Mouse (Mus musculus) spleen, embryonic (tissue): ENCODE data around the gene Zdhhc24.
"Not testable (repeated sequence)": the region's sequence is repeated elsewhere in the genome, so short reads cannot be mapped to it uniquely, and the experiment has no call there.

Experiments used
- CTCF ChIA-PET: fragments of 350-600 bp; sonication (Branson Sonifier 250); formaldehyde crosslinking; loops from one replicate; lab custom pipeline; 2022; lab: Charles Lee

Gene Zdhhc24

GRCm38 (mm10) chr19:4878405-4879323 lies at the start of gene Zdhhc24:
Gene Zdhhc24 (plus strand): TSS chr19:4878668.
- CTCF ChIA-PET = interaction anchor here (0.5 kb wide), 2 partner anchors 376 to 549 kb away, joined by 3 to 8 read pairs; no protein-coding TSS in a partner anchor

GRCm38 (mm10) chr19:4829156-4829555 lies 49.3 kb upstream of the Zdhhc24 start:
- CTCF ChIA-PET = no interaction called here

DNA sequence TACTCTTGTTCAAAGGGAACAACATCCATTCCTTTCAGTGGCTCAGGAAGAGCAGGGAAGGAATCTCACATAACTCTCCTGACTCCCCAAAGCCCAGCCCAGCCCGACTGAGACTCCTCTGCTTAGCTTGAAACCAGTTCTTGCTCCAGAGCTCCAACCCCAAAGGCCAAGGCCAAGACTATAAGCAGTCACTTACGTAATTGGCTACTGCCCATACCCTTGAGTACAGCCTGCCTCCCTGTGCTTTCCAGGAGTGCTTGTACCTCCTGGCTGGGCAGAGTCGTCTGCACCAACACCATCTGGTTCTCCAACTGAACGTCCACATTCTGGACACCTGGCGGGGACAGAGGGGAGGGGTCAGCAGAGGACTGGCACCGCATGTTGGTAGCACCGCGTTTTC lies 44.5 kb upstream of the Zdhhc24 start:
- CTCF ChIA-PET = interaction anchor here (0.6 kb wide), 1 partner anchor 89 kb away, joined by 13 read pairs; no protein-coding TSS in a partner anchor

GRCm38 (mm10) chr19:4836096-4836495 lies 42.4 kb upstream of the Zdhhc24 start:
- CTCF ChIA-PET = interaction anchor here (1.0 kb wide), 1 partner anchor 9 kb away, joined by 3 read pairs; no protein-coding TSS in a partner anchor

- CTCF ChIA-PET = no interaction called here
Observed at GRCm38 (mm10) chr19:4837049-4837448, 41.4 kb upstream of the Zdhhc24 start.

DNA sequence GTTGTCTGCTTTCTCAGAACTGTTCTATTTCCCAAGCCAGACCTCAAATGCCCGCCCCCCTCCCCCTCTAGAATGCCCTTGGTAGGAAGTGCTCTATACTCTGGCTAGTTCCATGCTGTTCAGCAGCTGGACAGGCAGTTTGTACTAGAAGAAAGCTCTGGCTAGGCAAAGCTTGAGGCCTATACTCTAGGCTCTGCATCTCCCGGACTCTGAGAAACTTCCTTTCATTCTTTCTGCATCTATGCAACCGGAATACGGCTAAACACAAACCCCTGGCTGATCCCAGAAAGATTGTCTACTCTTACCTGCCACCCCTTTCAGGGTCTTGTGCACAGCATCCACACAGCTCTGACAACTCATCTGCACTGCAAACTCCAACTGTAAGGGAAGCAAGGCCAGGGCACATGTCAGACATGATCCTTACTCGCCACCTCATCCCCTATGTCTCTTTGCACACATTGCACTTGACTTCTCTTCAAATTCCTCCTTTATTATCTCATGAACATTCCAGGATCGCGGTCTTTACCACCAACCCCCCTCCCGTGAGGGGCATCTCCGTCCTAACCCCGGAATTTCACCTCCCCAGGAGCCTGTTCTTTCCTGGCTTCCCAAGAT lies 39.8 kb upstream of the Zdhhc24 start:
- CTCF ChIA-PET = interaction anchor here (0.8 kb wide), 1 partner anchor 64 kb away, joined by 4 read pairs; no protein-coding TSS in a partner anchor

DNA sequence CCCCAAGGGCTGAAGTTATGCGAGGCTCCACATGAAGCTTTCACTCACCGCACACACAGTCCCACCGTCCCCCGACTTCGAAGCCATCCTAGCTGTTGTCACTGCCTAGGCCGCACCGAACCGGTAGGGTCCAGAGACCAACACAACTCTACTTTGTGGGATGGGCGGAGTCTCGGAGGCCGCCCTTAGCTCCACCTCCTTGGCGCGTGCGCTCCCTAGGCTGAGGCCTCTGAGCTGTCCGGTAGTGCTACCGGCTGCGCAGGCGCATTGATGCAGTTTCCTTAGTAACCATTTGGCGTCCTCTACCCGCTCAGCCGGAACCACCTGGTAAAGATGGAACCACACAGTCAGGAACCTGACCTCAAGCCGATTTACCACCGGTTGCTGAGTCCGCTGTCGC lies 39.3 kb upstream of the Zdhhc24 start, which contains the start of the genes Ccs and Ccdc87:
Ccs (minus strand) TSS at position 184 of the 400 bp plus-strand sequence.
Ccdc87 (plus strand) TSS at position 218 of the 400 bp plus-strand sequence.
- CTCF ChIA-PET = interaction anchor here (0.8 kb wide), 1 partner anchor 63 kb away, joined by 4 read pairs; no protein-coding TSS in a partner anchor

GRCm38 (mm10) chr19:4840848-4841247 lies 37.6 kb upstream of the Zdhhc24 start:
- CTCF ChIA-PET = no interaction called here

DNA sequence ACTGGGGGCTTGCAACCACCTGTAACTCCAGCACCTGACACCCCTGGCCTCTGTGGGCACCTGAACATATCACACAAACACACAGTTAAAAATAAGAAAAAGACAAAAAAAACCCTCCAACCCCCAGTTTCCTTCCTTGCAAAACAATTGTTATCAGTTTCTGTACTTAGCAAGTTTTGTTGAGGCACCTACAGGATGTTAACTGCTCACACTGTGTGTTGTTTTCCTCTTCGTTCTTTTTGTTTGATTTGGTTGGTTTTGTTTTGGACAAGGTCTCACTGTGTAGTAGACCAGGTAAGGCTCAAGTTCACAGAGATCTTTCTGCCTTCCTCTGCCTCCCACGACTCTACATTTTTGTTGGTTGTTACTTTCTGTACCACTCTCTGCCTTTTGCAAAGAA lies 35.9 kb upstream of the Zdhhc24 start:
- CTCF ChIA-PET = no interaction called here

- CTCF ChIA-PET = no interaction called here
Observed at GRCm38 (mm10) chr19:4845846-4846245, 32.6 kb upstream of the Zdhhc24 start.

GRCm38 (mm10) chr19:4847490-4847889 lies 31.0 kb upstream of the Zdhhc24 start:
- CTCF ChIA-PET = interaction anchor here (0.7 kb wide), 1 partner anchor 561 kb away, joined by 4 read pairs; no protein-coding TSS in a partner anchor

DNA sequence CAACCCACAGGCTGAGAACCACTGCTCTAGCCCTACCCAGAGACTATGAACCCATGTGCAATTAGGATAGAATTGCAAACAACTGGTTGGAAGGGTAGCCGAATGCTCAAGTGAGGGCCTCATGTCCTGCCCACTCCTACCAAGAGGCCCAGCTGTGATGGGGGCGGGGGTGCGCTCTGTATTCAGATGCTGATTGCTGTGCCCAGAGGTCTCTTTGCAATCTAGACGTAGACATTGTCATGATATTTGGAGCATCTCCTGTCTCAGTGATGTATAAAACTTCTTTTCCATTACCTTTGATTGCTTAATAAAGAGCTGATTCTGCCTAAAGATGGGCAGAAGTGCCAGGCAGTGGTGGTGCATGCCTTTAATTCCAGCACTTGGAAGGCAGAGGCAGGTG lies 28.7 kb upstream of the Zdhhc24 start:
- CTCF ChIA-PET = no interaction called here

DNA sequence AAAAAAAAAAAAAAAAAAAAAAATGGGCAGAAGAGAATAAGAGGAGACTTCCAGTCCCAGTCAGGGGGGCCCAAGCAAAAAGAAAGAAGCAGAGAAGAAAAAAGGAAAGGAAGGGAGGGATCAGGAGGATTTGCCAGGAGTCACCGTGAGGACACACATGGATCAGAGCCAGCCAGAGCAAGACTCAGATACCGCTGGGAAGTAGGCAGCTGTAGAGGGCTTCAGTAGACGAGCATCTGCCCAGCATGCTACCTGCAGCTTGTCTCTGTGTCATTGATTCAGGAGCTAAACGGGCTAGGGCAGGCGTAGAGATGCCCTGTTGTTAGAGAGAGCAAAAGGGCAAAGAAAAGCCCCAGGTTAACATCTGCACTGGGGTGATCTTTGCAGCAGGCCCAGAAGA lies 28.2 kb upstream of the Zdhhc24 start:
- CTCF ChIA-PET = no interaction called here

DNA sequence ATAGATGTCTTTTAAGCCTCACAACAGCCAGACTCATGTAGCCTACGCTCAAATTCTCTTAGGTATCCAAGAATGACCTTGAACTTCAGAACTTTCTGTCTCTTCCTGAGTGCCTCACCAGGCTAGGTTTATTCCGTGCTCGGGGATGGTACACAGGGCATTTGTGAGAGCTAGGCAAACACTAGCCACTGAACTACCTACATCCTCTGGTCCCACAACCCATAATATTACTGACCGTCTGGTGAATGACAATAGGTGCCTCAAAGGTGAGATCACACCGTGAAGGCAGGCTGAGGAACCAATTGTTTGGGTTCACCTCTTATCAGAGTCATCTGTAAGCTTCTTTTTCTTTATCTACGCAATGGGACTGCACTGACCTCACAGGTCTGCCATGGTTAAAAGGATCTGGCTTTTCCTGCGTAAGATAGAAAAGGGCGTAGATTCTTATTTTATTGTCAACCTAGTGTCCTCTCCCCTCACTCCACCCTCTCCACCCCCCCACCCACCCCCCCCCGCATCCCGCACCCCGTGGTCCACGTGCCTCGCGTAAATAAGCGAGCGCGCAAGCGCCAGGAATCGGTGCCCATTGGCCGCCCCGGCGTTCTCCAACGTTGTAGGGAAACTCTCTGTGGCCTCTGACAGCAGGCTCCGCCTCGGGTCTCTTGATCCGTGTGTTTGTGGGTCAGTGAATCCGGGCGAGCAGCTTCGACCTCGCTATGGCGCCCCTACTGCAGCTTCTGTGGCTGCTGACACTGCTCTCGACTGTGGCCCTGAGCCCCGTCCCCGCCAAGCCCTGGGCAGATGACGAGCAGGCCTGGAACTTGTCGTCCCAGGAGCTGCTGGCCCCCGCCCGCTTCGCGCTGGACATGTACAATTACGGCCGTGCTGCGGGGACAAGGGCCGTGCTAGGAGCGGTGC lies 23.7 kb upstream of the Zdhhc24 start, which contains the start of gene Ctsf:
Ctsf (plus strand) TSS at position 579 of the 918 bp plus-strand sequence.
- CTCF ChIA-PET = interaction anchor here (0.5 to 0.6 kb wide), 2 partner anchors 116 to 657 kb away, joined by 5 read pairs; no protein-coding TSS in a partner anchor

DNA sequence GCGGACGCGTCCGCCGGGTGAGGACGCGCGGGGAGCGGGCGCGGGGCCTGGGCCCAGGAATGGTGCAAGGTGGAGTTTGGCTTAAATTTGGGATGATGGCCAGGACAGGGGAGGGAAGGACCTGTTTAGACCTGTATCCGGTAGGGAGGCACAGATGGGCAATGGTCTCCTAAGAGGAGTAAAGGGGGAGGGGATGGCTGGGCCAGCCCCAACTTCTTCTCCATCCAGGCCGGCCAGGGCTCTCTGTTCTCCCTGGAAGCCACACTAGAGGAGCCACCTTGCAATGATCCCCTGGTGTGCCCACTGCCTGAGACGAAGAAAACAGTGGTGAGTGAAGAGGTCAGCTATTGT lies 23.0 kb upstream of the Zdhhc24 start:
- CTCF ChIA-PET = interaction anchor here (0.5 to 0.6 kb wide), 2 partner anchors 115 to 657 kb away, joined by 5 read pairs; no protein-coding TSS in a partner anchor

DNA sequence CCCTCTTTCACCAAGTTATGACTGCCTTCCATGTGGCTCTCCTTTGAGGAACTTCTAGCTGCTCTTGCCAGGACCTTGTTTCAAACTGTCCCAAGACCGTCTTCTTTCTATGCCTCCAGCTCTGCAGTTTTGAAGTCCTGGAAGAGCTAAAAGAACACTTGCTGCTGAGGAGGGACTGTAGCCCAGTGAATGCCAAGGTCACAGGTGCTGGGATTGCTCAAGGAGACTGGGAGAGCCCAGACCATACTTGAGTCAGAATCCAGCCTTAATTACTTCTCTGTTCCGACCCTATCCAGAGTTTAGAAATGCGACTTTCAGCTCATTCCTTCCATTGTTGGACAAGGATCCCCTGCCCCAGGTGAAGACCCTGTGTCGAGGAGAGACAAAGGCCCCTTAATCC lies 22.5 kb upstream of the Zdhhc24 start:
- CTCF ChIA-PET = no interaction called here

DNA sequence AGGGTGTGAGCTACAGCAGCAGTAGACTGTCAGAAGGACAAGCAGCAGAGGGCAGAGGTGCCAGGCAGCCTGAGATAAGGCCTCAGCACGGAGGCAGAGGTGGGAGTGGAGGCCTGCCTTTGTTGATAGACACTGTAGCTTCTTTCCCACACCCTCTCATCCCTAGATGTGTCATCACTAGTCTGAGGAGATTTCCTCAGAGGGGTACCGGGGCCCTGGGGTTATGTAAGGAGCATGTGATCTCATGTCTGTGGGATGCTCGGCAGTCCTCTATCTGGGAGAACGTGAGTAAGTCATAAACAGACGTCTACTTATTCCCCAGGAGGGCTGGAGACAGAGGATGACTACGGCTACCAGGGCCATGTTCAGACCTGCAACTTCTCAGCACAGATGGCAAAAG lies 19.4 kb upstream of the Zdhhc24 start:
- CTCF ChIA-PET = interaction anchor here (0.5 kb wide), 1 partner anchor 253 kb away, joined by 5 read pairs; no protein-coding TSS in a partner anchor

DNA sequence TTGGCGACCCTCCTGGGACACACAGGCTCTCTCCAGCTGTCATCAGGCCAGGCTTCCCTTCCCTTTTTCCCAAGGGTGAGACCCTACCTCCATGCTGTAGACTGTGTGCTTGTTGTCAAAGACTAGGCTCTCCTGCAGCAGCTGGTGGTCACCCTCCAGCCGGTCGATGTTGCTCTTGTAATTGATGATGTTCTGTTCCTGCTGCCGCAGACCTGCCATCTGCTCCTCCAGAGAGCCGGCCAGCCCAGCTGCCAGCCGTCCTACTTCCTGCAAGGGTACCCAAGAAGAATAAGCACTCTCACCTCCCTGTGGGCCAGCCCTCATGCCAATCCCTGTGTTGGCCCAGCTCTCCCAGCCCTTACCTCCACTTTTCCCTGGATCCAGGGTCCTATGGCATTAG lies 15.4 kb upstream of the Zdhhc24 start:
- CTCF ChIA-PET = no interaction called here

DNA sequence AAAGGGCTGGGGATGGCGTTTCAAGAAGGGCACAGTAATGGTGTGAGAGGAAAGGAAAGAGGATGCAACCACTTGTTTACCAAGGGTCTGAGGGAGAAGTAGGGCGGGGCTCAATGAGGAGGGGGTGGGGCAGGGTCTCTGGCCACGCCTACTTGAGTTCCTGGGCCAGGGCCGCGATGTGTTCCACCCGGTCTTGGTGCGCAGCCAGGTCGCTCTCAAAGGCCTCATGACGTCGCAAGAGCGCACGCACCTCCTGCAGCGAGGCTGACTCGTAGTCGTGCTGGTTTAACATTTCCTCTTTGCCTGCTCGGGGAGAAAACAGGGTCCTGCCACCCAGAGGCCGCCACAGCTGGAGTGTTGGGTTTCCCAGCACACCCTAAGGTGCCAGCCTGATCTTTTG lies 13.3 kb upstream of the Zdhhc24 start:
- CTCF ChIA-PET = no interaction called here

DNA sequence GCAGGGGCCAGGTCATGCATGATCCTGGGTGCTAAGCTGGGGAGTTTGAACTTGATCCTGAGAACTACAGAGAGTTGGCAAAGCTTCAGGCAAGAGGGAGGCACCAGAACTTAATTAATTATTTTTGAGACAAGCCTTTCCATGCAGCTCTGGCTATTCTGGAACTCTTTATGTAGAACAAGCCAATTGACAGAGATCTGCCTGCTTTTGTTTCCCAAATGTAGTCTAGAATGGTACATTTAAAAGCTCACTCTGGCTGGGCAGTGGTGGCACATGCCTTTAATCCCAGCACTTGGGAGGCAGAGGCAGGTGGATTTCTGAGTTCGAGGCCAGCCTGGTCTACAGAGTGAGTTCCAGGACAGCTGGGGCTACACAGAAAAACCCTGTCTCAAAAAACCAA lies 3.9 kb upstream of the Zdhhc24 start:
- CTCF ChIA-PET = not testable (repeated sequence)

GRCm38 (mm10) chr19:4876241-4876640 lies 2.2 kb upstream of the Zdhhc24 start:
- CTCF ChIA-PET = no interaction called here
